Mouse (Mus musculus) neural tube, embryonic 14.5 days (tissue): ENCODE measurements around the gene Srsf3. TPM values are rescaled to one million over a fixed set of nuclear protein-coding genes. Genes with fewer than 3 reads are reported as not detected.

Experiments
- ATAC-seq: fragments of 200-750 bp; cut with Nextera tagmentation; 2 replicates; pipeline ENCODE4 v1.8.0; 2017; ENCODE audit warnings: low read depth, mild to moderate bottlenecking, moderate TSS enrichment, moderate library complexity
- H3K27ac ChIP-seq: fragments of 300-500 bp; sonication (generic); 2 replicates; pipeline ENCODE4 v1.5.1; 2014; ENCODE audit warnings: low read depth, mild to moderate bottlenecking, control low read depth, low read length, moderate library complexity, mixed read lengths
- H3K27me3 ChIP-seq: fragments of 300-500 bp; sonication (generic); 2 replicates; pipeline ENCODE4 v1.6.1; 2014; ENCODE audit warnings: low read length; ENCODE audit not compliant: control insufficient read depth, insufficient read depth
- H3K36me3 ChIP-seq: fragments of 300-500 bp; sonication (generic); 2 replicates; pipeline ENCODE4 v1.6.1; 2014; ENCODE audit warnings: low read length, mixed read lengths; ENCODE audit not compliant: control insufficient read depth, insufficient read depth
- H3K4me1 ChIP-seq: fragments of 300-500 bp; sonication (generic); 2 replicates; pipeline ENCODE4 v1.6.1; 2014; ENCODE audit warnings: low read length; ENCODE audit not compliant: control insufficient read depth, insufficient read depth
- H3K4me2 ChIP-seq: fragments of 300-500 bp; sonication (generic); 2 replicates; pipeline ENCODE4 v1.6.1; 2014; ENCODE audit warnings: mild to moderate bottlenecking, low read depth, low read length, control low read depth
- H3K4me3 ChIP-seq: fragments of 300-500 bp; sonication (generic); 2 replicates; pipeline ENCODE4 v1.5.1; 2014; ENCODE audit warnings: low read depth, low read length, control low read depth, mixed read lengths
- H3K9ac ChIP-seq: fragments of 300-500 bp; sonication (generic); replicated peaks from 2 replicates; pipeline ENCODE4 v1.6.1; 2014; ENCODE audit warnings: low read depth, mild to moderate bottlenecking, control low read depth, low read length, mixed read lengths
- H3K9me3 ChIP-seq: fragments of 300-500 bp; sonication (generic); 2 replicates; pipeline ENCODE4 v1.6.1; 2016; ENCODE audit warnings: low read length; ENCODE audit not compliant: control insufficient read depth
- WGBS: fragments of 180-500 bp; shearing (Covaris S2); extraction: QIAGEN DNeasy Blood & Tissue Kit; methylation state at CpG from one replicate; pipeline ENCODE4 v1.1.7; 2014; 5-methylcytosine and 5-hydroxymethylcytosine counted together
- polyA plus RNA-seq: library from polyadenylated mRNA; unstranded; fragments of >200 nt; fragmentation: Nextera tagmentation; extraction: Ambion mirVana; gene quantifications from 2 replicates; pipeline ENCODE4 v1.2.1, GENCODE M21; 2014

Gene Srsf3
- polyA plus RNA-seq, 1 experiment from 2014 or later: 423 TPM

- H3K27me3 ChIP-seq: no peaks in the 10 kb centered on the region
- no peaks in the 10 kb centered on the region for H3K4me1 ChIP-seq
- no peak overlapping the region for H3K4me2 ChIP-seq
- H3K4me3 ChIP-seq: no peak overlapping the region
- WGBS: 68% methylated on average over 3 of the region's 3 CpGs
- no peaks in the 10 kb centered on the region for H3K9me3 ChIP-seq
- no peak overlapping the region for H3K27ac ChIP-seq
- peaks cover 26% of the 10 kb centered on the region for H3K36me3 ChIP-seq
- ATAC-seq: no peak
- no peak overlapping the region for H3K9ac ChIP-seq
Measured at GRCm38 (mm10) chr17:29047697-29048514, 15.5 kb downstream of the Srsf3 start.

GRCm38 (mm10) chr17:29048748-29049507 is 16.5 kb downstream of the Srsf3 start:
- Histone ChIP-seq H3K4me1 (no peaks in the 10 kb centered on the region), H3K27me3 (no peaks in the 10 kb centered on the region), H3K4me2 (no peak overlapping the region), H3K36me3 (peaks cover 20% of the 10 kb centered on the region), H3K4me3 (no peak overlapping the region), H3K9ac (no peak overlapping the region), H3K27ac (no peak overlapping the region), H3K9me3 (no peaks in the 10 kb centered on the region)
- peak; percentile 35; the same call in 1 of the 2 replicates for ATAC-seq
- 19% methylated on average over 13 of the region's 13 CpGs for WGBS

DNA sequence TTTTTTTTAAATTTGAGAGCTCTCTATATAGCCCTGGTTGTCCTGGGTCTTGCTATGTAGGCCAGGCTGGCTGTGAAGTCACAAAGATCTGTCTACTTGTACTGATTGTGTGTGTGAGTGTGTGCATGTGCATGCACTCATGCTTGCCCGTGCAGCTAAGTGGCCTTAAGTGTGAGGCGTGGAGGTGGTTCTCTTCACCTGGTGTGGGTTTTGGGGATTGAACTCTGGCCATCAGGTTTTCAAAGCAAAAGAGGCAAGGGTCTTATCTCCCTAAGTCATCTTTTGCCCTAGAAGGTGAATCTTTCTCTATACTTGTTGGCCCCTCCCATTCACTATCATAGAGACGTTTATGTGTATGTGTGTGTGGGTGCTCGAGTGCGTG is 17.1 kb downstream of the Srsf3 start:
- Histone ChIP-seq H3K36me3 (peaks cover 15% of the 10 kb centered on the region), H3K9me3 (no peaks in the 10 kb centered on the region), H3K4me3 (no peak overlapping the region), H3K4me1 (no peaks in the 10 kb centered on the region), H3K27me3 (no peaks in the 10 kb centered on the region), H3K27ac (no peak overlapping the region), H3K4me2 (no peak overlapping the region), H3K9ac (no peak overlapping the region)
- 77% methylated on average over 5 of the region's 5 CpGs for WGBS
- ATAC-seq: no peak; the same call in 1 of the 2 replicates

DNA sequence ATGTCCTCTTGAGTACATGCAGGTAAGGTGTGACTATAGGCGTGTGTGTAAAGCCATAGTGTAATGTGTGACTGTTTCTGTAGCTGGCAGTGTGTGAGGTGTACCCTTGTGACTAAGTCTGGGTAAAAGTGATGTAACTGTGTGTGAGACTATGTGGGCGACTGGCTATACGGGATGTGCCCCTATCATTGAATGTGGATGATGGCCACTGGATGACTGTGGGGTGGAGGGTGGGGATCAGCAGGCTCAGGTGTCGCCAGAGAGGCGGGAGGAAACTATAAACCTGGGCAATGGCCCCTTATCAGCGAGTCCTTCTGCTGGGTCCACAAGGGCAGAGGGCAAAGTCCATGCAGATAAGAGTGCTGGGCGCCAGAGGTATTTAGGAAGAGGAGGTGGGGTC is 17.5 kb downstream of the Srsf3 start:
- 85% methylated on average over 7 of the region's 7 CpGs for WGBS
- H3K4me1 ChIP-seq: no peaks in the 10 kb centered on the region
- no peak overlapping the region for H3K4me2 ChIP-seq
- H3K36me3 ChIP-seq: peaks cover 11% of the 10 kb centered on the region
- H3K9ac ChIP-seq: no peak overlapping the region
- no peaks in the 10 kb centered on the region for H3K27me3 ChIP-seq
- no peak overlapping the region for H3K4me3 ChIP-seq
- H3K27ac ChIP-seq: no peak overlapping the region
- no peaks in the 10 kb centered on the region for H3K9me3 ChIP-seq
- no peak for ATAC-seq

GRCm38 (mm10) chr17:29050791-29051190 is 18.4 kb downstream of the Srsf3 start:
- H3K27me3 ChIP-seq: no peaks in the 10 kb centered on the region
- H3K4me3 ChIP-seq: no peak overlapping the region
- no peak overlapping the region for H3K4me2 ChIP-seq
- H3K36me3 ChIP-seq: 0 out of 2 replicates have a peak, but pooled peaks cover 5% of the 10 kb centered on the region
- WGBS: 50% methylated on average over 14 of the region's 14 CpGs
- no peak overlapping the region for H3K27ac ChIP-seq
- H3K4me1 ChIP-seq: no peaks in the 10 kb centered on the region
- H3K9ac ChIP-seq: no peak overlapping the region
- ATAC-seq: no peak
- H3K9me3 ChIP-seq: no peaks in the 10 kb centered on the region

- Histone ChIP-seq H3K4me2 (no peak overlapping the region), H3K27me3 (no peaks in the 10 kb centered on the region), H3K36me3 (no peaks in the 10 kb centered on the region), H3K4me3 (no peak overlapping the region), H3K4me1 (no peaks in the 10 kb centered on the region), H3K9me3 (no peaks in the 10 kb centered on the region), H3K27ac (no peak overlapping the region), H3K9ac (no peak overlapping the region)
- WGBS: 79% methylated on average over 6 of the region's 6 CpGs
- ATAC-seq: no peak
Measured at GRCm38 (mm10) chr17:29053067-29053466, 20.6 kb downstream of the Srsf3 start.

- H3K27me3 ChIP-seq: no peaks in the 10 kb centered on the region
- no peak for ATAC-seq
- H3K36me3 ChIP-seq: no peaks in the 10 kb centered on the region
- WGBS: 68% methylated on average over 7 of the region's 7 CpGs
- H3K4me2 ChIP-seq: no peak overlapping the region
- H3K4me1 ChIP-seq: no peaks in the 10 kb centered on the region
- H3K9me3 ChIP-seq: no peaks in the 10 kb centered on the region
- H3K9ac ChIP-seq: no peak overlapping the region
- no peak overlapping the region for H3K27ac ChIP-seq
- no peak overlapping the region for H3K4me3 ChIP-seq
Measured at GRCm38 (mm10) chr17:29053841-29054240, 21.4 kb downstream of the Srsf3 start.

DNA sequence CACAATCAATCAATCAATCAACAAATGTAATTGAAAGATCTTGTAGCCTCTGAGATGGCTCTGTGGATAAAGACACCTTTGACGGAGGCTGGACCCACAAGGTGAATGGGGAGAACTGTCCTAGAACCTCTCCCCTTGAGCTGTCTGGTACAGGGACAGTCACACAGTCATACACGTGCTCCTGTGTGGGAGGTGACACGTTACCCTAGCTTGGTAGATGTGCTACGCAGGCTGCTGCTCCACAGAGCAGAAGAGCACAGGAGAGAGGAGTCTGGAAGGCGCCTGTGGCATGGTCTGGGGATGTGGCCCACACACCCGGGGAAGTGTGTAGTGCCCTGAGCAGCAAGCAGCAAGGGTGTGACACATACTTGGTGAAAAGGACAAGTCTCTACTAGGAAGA is 22.0 kb downstream of the Srsf3 start:
- no peak for ATAC-seq
- WGBS: 82% methylated on average over 6 of the region's 6 CpGs
- no peak overlapping the region for H3K4me3 ChIP-seq

DNA sequence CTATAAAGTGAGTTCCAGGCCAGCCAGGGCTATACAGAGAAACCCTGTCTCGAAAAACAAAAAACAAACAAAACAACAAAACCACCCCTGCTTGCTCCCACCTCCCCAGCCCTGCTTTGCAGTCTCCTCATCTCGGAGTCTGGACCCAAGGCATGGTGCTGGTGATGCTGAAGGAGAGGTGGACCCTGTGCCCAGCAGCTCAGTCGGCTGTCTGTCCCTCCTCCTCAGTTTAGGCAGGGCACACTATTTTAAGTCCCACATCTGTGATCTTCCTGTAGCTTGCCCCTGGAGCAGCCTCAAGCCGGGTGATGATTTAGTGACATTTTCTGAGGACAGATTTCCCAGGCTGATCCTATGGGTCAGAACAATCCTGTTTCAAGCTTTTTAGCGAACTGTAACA is 23.2 kb downstream of the Srsf3 start:
- WGBS: 48% methylated on average over 5 of the region's 5 CpGs
- no peak for ATAC-seq

More for the DNA sequence above, 22.0 kb downstream of the Srsf3 start:
- Histone ChIP-seq H3K4me1 (no peaks in the 10 kb centered on the region), H3K4me2 (no peak overlapping the region), H3K9me3 (no peaks in the 10 kb centered on the region), H3K27me3 (no peaks in the 10 kb centered on the region), H3K27ac (no peak overlapping the region), H3K36me3 (no peaks in the 10 kb centered on the region), H3K9ac (no peak overlapping the region)

More for the DNA sequence above, 23.2 kb downstream of the Srsf3 start:
- Histone ChIP-seq H3K4me2 (no peak overlapping the region), H3K27me3 (no peaks in the 10 kb centered on the region), H3K4me1 (no peaks in the 10 kb centered on the region), H3K9me3 (no peaks in the 10 kb centered on the region), H3K9ac (no peak overlapping the region), H3K36me3 (no peaks in the 10 kb centered on the region), H3K4me3 (no peak overlapping the region), H3K27ac (no peak overlapping the region)
